Mouse (Mus musculus) brain, adult 2 months (tissue): Measurements from ENCODE around the gene Bnc2.

Source experiments
- DNase-seq: peaks from one replicate; pipeline ENCODE4 v3.0.0; 2011; ENCODE audit warnings: low read depth, low spot score

Gene Bnc2

DNA sequence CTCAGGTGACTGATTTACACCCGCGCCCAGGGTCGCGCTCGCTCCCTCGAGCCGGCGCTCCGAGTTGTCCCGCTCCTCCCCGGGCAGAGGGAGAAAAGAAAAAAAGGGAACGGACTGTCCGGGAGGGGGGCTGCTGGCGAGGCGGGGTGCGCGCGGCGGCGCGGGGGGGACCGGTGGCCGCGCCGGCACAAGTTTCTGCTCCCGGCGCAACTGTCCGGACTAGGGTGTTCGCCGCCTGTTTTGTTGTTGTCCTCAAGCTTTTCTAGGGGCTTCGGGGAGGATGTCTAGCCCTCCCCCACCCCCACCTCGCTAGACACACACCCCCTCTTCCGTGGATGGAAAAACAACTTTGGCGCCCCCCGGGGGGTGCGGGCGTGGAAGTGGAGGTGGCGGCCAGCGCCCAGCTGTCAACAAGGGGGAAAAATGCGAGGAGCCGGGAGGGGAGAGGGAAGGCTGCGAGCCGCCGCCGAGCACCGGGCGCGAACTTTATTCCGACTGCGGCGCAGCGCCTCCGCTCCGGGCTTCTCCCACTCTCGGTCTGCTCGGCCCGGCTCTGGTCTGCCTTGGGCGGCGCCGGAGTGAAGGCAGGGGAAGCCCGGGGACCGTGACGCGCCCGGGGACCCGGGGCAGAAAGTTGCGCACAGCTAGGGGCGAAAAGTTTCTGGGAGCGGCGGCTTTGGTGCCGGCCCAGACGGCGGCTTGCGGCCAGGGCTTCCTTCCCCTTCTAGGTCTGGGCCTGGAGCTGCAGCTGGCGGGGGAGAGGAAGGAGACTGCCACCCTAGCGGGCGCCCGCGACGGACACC lies at the start of gene Bnc2:
Gene Bnc2 (minus strand): TSS at position 105 of the 803 bp plus-strand sequence.
- DNase-seq: peak; percentile 10

DNA sequence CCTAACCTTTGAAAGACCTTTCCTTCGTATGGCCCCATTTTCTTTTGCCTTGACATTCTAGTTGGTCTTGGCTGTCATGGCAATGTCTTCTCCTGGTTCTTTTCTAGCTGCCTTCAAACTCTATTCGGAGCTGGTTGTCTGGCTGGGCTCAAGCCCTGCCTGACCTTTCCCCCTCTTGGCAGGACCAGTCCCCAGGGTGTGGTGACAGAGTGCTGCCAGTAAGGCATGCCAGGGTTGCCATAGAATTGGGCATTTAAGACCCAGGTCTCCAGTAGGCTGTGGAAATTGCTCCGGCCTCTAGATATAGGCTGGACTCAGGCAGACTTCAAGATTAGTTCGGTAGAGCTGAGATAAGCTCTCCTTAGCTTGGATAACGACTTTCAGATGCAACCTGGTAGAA lies 32.9 kb upstream of the Bnc2 start:
- no peak for DNase-seq

DNA sequence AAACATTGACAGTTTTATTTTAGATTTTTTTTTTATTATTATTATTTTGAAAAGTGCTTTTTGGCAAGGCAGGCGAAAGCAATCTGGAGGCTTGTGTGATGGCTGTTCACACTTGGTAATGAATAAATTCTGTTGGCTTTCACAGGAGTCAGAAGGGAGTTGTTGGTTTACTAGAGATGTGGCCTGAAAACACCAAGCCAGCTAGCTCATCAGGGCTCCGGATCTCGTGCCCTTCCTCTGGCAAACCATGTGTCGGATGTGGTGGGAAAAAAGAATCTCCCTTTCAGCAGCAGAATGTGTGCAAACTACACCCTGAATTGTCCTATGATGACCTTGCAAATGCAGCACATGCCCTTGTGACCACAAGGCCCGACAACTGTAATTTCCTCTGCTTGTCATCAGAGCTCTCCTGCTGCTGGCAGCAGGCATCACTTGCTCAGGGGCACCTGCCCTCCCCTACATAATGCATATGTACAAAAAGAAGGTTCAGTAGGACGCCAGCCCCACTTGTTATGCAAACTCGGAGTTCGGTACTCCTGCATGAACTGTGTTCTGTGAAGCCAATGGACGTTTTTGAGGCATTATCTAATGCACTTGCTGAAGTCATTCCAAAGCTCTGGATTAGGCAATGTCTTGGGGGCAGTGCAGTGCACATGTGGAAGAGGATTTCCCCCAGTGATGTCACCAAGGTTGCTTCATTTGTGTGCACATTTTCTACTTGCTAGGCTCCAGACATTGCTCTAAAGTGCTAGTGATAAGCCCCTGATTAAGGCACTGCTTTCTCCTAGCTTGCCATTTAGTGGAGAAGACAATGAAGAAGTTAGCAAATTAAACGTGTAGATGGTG lies 10.7 kb upstream of the Bnc2 start:
- no peak for DNase-seq

- no peak for DNase-seq
Measured at GRCm38 (mm10) chr4:84685009-84685408, 9.9 kb upstream of the Bnc2 start.

DNA sequence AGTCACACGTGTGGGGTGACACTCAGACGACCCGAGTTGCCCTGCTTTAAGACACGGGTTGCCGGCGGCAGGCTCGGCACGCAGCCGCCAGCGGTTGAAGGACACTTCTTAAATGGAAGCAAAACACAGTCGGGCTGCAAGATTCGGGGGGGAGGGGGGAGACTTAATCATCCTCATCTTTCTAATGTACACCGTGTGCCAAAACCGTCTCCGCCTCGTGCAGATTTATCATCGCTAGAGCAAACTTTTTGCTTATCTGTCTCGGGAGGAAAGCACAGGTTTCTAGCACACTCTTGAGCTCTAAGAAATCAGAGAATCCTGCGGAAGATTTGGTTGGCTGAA lies 870 bp upstream of the Bnc2 start:
- DNase-seq: peak; percentile 12

DNA sequence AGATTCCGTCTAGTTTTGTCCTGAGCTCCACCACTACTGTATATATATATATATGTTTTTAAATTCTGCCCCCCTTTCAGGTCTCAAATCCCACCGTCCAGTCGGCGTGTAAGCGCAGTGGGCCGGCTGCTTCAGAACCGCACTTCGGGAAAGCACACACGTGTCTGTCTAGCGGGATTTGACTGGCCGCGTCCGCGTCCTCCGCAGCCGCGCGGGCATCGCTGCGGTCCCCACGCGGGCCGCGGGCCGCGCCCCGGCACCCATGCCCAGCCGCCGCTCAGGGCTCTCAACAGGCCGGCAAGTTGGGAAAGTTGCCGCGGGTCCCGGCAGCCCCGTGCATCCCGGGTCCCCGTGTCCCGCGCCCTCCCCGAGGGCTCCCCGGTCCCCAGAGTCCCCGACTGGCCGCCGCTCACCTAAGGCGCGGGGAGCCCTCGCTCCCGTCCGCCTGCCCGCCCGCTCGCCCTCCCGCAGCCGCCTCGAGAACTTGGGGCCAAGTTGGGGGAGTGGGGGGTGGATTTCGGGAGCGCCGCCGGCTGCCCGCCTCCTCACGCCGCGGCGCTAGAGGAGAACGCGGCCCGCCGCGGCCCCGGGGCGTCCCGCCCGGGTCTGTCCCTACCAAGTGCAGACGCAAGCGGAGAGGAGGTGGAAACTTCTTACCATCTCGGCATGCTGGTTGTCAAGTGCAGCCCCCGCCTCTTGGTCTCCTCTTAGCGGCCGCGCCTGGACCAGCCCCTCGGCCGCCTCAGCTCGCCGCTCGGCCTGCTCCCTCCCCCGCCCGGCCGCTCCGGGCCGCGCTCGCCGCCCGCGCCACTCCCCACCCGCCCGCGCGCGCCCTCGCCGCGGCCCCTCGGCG lies 531 bp downstream of the Bnc2 start:
- no peak for DNase-seq

DNA sequence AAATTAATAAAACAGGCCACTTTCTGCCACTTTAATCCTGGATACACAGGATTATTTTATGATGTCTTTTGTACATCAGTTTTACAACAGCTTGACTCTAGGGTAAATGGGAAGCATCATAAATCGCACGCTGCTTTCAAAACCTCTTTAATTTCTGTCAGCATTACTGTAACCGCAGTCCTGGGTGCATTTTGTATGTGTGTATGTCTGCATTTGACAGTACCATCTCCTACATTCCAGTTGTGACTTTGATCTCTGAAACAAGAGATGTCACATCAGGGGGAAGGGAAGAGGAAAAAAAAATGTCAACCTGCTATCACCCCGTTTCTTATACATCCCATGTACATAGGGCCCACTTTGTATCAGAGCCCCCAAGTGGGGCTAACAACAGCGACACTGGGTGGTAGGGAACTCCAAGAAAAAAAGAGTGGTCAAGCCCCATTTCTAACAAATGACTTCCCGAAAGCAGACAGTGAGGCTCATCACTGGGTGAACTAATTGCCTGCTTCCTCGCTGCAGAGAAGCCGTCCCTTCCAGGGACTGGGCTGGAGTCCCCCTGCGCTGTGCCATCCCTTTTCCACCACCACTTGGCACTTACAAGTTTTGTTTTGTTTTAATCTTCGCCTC lies 1.3 kb downstream of the Bnc2 start:
- no peak for DNase-seq

GRCm38 (mm10) chr4:84672181-84672791 lies 2.8 kb downstream of the Bnc2 start:
- DNase-seq: no peak

- DNase-seq: no peak
Measured at GRCm38 (mm10) chr4:84670996-84671395, 4.1 kb downstream of the Bnc2 start.

DNA sequence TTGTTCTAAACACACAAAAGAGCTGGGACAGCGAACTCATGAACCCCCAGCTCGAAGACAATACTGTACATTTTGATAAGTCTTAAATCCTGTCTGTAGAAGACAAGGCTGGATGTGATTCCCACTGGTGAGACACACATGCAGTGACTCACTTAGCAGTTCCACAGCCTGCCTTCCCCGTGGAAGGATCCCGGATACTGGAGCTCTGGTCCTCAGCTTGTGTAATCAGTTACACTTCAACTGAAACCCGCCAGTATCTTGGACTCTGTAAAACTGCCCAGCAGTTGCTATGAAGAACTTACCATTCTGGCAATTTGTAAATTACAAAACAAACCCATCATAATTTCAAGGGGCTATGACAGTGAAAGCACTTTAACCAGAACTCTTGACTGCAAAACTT lies 5.4 kb downstream of the Bnc2 start:
- no peak for DNase-seq

- no peak for DNase-seq
Measured at GRCm38 (mm10) chr4:84668949-84669605, 6.0 kb downstream of the Bnc2 start.

DNA sequence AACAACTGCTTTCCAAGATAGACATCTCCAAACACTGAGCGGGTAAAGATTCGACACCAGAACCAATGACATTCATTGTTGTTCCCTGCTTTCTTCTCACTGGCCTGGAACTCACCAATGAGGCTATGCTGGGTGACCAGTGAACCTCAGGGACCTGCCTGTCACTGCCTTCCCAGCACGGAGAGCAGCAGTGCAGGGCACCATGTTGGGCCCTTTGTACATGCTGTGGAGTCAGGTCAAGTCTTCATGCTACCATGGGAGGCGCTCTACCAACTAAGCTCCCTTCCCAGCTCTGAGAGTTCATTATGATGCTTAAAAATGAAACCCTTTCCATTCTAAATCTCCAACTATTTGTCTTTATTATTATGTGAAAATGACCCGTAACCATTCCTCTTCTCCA lies 6.8 kb downstream of the Bnc2 start:
- DNase-seq: no peak

GRCm38 (mm10) chr4:84662228-84663065 lies 12.6 kb downstream of the Bnc2 start:
- DNase-seq: no peak

- no peak for DNase-seq
Measured at GRCm38 (mm10) chr4:84661341-84661740, 13.7 kb downstream of the Bnc2 start.

- no peak for DNase-seq
Measured at GRCm38 (mm10) chr4:84651786-84652185, 23.3 kb downstream of the Bnc2 start.

- DNase-seq: no peak
Measured at GRCm38 (mm10) chr4:84646576-84646975, 28.5 kb downstream of the Bnc2 start.

DNA sequence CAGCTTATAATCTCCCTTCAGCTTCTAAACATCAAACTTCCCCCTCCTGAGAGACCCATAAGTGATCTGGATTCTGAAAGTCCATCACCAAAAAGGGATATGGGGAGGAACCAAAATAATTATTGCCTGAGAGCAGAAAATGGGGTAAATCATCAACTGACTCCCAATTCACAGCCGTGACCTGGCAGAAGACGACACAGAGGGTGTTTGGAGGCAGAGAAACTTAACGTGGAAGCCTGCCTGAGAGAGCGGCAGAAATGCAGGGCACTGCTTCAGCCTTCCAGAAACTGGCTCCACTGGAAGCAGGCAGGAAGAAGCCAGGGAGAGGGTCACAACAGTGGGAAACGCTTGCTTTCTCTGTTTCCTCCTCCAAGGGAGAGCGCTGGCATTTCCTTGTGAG lies 35.9 kb downstream of the Bnc2 start:
- DNase-seq: no peak

- DNase-seq: no peak
Measured at GRCm38 (mm10) chr4:84637641-84638040, 37.4 kb downstream of the Bnc2 start.

DNA sequence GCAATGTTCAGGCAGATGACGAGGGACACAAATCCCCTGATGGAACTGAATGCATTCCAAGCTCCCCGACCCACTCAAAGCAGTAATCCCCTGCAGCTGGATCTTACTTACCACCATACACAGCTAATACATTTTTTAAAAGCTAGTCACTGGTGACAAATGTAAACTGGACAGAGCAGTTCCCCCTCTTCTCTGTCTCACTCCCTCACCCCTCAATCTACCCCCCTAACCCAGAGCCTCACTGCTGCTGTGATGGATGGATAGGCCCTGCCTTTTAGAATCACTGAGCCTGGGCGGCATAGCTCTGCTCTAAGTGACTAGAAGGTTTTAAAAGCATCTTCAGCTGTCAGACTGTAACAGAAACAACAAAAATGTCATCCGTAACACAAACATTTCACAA lies 40.3 kb downstream of the Bnc2 start:
- DNase-seq: no peak

DNA sequence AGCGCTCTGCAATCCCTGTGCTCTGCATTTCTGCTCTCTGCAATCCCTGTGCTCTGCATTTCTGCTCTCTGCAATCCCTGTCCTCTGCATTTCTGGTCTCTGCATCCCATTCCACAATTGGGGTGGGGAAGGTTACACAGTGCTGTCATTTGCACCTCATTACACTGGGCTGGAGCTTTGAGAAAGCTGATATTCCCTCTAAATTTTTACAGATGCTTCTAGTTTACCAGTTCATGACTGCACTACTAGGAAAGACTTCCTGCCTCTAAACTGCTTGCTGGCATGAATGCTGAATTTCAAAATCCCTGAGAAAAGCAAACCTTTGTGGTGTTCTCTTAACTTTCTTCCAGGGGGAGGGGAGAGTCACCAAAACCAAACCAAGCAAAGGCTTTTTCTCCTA lies 41.1 kb downstream of the Bnc2 start:
- no peak for DNase-seq
